Mouse (Mus musculus) yolk sac, embryonic 10.5 days (tissue): ENCODE measurements around the gene Slc7a1.
"Not testable (repeated sequence)": the region's sequence is repeated elsewhere in the genome, so short reads cannot be mapped to it uniquely, and the experiment has no call there.

Source experiments
- DNase-seq: peaks from one replicate; pipeline ENCODE4 v3.0.0-alpha.2; 2017; ENCODE audit warnings: low spot score

The Slc7a1 gene

DNA sequence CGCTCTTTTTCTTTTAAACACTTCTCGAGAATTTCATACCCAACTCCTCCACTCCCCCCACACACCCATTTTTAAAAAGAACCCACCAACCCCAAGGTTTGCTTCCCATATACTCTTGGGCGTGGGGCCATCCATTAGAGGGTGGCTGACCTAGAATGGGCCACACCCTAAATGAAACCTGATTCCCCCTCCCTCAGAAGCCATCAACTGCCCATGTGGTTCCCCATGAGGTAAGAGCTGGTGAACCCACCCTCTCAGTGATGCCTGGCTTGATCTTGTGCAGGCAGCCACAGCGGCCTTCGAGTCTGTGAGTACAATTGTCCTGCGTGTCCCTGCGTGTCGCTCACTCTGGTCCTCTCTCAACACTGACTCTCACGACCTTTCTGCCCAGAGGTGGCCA is 33.2 kb downstream of the Slc7a1 start:
- DNase-seq: no peak

DNA sequence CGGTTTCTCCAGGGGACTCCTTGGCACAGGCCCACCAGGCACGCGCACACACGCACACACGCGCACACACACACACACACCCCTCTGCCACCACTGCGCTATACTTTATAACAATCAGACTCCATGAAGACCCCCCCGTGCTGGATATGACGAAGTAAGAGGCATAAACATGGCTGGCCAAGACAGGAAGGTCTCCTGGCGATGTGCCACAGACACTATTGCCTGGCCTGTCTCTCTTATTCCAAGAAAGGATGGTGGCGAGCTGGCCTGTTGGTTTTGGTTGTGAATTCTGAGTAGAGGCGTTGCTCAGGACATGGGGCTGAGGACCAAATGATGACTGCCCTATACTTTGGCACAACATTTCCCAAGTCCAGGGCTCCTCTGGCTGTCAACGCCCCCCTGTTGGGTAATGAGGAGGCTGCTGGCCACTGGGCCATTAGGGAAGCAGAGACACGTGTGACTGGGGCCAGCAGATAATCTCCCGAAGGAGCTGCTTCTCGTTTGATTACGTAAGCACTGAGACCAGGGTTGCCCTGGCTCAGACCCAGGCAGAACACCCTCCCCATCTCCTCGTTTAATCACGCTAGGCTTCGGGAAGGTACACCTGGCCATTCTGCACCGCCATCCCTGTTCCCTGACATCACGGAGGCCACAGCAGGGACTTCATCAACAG is 36.1 kb downstream of the Slc7a1 start:
- DNase-seq: no peak

DNA sequence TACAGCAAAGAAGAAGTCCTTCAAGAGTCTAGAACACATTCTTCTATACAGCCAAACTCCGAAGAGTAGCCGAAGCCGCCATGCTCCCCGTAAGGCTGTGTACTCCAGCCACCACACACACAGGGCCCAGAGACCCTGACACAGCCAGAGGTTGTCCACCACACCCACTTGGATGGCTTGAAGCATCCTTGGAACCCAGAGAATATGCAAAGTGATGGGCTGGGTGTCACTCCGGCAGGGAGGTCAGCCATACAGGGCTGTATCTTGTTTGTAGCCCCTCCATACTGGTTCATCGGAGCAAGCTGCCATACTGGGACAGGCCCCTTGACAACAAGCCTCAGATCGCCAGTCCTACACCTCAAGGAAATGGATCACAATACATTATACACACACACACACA is 37.4 kb downstream of the Slc7a1 start:
- no peak for DNase-seq

DNA sequence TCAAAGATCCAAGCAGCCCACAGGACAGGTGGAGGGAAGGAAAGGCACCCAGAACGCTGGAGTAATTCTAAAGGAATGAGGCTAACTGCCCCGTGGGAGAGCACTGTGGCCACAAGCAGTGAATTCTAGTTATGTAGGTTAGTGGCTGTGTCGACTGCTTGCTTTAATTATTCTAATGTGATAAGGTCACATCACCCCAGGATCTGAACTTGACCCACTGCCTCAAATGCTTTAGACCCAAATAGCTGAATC is 38.0 kb downstream of the Slc7a1 start:
- DNase-seq: no peak

DNA sequence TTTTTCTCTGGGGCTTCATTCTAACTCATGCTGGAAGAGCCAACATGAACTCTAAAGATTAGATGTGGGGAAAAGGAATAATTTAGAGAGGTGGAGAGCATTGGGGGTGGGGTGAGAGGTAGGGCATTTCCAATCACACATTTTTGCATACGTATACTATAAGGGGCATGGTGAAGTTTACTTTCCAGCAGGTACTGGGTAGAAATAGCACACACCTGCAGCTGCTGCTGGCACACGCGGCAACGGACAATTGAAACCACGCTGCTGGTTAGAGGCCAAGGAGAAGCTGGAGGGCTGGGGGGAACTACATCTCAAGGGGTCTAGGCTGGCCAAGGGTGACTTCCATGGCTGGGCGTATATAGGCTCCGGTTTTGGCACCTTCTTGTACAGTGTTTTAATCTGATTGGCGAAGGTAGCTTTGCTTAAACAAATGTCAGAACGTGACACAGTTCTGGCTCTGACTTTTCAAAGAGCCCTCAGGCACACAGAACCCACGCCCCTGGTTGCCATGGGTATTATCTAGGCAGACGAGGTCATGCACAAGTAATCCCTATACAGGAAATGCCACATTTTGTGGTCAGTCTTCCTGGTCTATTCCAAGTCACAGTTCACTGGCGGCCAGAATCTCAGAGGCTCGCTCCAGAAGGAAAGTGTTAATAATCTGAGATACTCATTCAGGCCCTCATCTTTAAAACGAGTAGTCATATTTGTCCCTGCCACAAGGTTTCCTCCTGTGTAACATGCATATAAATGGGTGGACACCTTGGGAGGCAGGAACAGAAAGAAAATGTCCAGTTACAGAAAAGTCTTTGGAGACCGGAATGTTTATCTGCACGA is 38.6 kb downstream of the Slc7a1 start:
- DNase-seq: no peak

DNA sequence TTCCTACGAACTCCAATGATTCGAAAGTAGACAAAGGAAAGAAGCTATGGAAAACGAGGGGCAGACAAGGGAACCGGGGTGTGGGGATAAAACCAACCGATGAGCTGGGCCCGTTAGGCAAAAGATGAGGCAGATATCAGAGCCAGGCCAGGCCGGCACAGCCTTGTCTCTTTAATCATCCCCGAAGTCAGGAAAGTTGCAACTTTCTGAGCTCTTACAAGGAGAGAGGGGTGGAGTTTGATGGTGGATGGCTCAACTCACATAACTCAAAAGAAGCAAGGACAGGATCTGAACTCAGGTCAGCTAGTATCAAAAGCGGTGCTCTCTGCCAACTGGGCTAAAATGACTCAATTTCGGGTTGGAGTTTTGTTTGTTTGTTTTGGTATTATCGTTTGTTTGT is 40.6 kb downstream of the Slc7a1 start:
- DNase-seq: no peak

DNA sequence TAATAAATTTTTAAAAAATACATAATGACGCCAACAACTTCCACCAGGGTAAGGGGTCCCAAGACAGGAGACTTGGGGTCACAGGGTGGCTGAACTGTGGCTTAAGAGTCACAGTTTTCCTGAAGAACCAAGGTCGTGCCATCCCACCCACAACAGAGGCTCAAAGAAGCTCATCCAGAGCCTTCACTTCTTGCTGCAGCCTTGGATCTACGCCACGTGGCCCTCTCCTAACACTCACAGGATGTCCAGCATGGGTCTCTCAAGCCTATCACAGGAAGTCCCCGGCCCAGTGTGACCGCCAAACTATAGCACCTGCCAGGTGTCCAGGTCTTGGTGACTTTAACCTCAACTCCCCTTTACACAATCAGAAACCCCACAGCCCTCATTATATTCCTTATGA is 42.5 kb downstream of the Slc7a1 start:
- DNase-seq: no peak

DNA sequence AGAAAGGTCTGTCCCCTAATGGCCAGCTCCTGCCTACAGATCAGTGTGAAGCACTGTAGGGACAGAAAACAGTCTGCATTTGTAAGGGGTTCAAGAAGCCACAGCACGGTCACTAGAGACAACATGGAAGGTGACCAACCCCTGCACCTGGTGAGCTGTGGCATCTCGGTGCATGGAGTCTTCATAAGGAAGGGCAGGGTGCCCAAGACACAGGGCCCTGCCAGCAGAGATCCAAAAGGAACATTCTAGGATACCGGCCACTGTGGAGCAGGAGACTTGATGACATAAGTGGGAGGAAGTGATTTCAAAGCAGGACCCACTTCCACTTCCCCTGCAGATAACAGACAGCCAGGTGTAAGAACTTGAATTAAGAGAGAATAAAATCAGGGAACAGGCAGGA is 43.9 kb downstream of the Slc7a1 start:
- DNase-seq: no peak

DNA sequence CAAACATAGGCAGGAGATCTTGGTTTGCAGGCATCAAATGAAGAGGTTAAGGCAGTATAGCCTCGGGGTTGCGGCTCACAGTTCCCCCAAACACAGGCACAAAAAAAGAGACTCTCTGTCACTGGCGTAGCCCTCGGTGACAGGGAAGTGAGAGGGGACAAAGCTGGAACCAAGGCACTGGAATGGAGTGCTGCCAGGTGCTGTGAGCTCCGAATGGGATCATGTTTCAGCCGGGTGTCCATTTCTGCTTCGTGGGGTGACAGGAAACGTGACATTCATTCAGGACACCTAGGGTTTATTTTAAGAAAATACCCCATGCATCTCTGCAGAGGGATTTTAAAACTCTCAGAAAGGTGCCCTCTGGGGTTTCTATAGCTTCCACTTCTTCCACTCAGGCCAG is 45.2 kb downstream of the Slc7a1 start:
- no peak for DNase-seq

DNA sequence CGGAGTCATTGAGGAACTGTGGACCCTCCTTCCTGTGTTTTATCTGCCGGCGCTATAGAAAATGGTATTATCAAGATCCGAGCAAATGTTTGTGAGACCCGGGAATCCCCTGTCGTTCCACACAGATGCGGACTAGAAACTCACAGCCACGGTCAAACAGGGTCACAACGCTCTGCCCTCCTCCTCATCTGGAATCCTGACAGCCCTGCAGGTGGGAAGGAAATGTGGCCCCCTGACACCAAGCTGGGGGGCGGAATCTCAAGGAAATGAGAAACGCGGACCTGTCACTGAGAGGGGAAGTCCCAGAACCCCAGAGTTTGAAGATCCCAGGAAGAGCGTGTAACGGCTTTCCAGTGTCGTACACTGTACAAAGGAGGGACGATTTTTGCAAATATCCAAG is 46.3 kb downstream of the Slc7a1 start:
- DNase-seq: no peak

DNA sequence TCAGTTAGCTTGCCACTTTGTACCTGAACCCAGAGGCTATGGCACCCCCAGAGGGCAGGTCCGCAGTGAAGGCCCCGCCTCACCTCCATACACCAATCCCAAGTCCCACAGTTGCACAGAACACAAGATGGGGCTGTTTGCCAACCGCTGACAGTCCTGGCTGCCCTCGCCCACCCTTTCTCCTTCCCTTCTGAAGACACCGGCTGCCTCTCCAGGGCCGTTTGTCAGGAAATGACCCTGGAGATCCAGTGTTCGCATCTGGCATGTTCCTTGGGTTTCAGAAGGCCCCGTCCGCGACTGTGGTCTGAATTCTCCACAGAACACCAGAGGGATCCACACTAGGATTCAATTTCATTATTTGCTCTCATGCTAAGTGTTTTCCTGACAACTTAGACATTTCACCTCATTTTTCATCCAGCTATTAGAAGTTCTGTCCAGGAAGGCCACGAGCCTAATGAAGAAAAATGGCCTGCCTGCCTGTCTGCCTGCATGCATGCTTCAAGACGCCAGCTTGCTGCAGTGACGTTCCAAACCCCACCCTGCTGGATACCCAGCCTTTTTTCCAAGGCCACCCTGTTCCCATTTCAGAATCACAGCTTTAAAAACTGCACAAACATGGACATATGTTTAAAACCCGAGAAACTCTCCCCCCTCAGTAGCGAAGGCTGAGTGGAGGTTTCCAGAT is 50.2 kb downstream of the Slc7a1 start:
- DNase-seq: no peak

DNA sequence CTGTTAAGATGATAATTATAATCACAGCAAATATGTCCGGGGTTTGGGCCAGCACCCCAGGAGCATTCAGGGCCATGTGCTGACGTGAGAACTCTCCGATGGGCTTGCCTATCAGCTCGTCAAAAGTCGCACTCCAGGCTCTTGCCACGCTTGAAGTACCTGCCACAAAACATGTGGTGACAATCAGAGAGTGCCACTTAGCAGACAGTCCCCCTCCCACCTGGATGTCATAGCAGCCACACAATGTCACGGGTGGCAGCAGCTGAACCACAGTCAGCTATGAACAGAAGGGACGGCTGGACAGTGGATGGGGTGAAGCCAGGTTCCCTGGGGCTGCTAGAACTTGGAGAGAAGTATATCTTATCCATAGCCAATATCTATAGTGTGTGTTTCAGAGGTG is 51.6 kb downstream of the Slc7a1 start:
- no peak for DNase-seq

DNA sequence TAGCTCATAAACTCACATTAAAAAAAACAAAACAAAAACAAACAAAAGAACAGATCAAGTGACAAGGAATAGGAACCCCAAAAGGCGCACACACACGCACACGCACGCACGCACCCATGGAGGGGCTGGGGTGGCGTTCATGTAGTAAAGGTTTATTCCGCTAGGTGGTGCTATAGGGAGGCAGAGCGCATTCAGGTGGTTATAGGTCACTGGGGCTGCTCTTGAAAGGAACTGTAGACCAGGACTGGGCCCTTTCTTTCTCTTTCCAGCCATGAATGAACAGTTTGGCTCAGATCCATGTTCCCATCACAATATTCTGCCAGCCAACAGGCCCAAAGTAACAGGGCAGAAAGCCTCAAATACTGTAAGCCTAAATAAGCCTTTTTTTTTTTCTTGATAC is 53.2 kb downstream of the Slc7a1 start:
- no peak for DNase-seq

DNA sequence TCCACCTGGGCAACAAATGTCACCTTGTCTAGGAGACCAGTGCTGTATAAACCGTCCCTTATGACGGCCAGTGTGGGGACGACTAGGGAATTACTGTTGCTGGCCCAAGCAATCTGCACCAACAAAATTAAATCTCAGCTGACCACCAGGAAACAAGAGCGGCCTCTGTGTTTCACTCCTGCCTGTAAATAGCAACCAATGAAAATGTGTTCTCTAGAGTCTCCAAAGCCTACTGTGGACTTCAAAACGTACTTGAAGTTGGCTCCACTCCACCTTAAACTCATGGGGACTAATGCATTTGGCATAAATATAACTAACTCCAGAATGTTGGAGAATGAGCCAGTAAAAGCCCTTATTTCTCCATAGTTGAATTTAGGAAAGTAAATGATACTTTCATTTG is 55.3 kb downstream of the Slc7a1 start:
- DNase-seq: no peak

DNA sequence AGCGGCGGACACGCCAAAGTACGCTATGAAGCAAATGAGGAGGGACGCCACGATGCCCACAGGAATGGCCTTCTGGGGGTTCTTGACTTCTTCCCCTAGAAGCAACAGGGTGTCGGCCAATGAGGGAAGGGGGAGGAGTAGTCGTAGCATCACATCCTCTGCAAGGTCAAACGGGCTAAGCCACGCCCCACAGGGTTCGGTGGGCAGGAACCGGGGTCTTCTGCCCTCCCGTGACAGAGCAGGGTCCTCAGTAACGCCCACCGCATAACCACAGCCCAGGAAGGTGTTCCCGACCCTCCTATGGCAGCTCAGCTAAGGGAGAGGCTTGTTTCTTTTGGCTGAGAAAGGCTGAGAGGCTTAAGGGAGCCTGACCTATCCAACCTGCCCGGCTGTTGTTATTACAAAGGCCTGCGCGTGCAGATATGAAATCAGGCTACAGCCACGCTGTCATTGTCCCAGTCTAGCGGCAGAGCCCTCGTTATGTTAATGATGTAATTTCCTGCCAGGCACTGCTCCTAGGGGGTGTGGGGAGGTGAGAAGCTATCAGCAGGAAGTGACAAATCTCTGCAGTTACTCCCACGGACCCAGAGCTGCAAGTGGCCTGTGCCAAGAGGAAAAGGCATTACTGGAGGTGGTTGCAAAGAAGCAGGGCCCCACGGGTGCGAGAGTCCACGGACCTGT is 57.5 kb downstream of the Slc7a1 start:
- DNase-seq: peak; percentile 36

DNA sequence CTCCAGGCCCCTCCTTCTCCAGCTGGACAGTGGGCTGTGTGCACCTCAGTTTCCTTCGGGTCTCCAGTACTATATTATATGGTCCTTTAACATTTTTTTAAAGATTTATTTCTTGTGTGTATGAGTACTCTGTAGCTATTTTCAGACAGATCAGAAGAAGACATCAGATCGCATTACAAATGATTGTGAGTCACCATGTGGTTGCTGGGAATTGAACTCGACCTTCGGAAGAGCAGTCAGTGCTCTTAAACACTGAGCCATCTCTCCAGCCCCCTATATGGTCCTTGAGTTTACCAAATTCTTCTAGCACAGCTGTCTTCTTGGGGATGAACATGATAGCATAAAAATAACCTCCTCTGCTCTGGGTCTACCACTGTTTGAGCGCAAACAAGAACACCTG is 60.6 kb downstream of the Slc7a1 start:
- DNase-seq: no peak

DNA sequence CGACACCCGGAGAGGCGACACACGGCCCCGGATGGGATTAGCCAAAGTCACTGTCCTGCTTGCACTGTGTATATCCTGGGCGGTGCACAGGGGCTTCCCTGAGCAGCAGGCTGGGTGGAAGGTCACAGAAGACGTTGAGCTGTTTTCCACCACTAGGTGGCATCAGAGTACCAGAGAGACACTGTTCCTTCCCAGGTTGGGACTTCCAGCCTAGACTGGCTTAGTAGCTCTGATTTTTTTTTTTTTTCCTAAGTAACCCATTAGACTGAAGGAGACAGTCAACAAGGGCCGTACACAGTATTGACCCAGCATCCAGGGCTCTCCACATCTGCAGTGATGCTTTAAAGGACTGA is 67.1 kb downstream of the Slc7a1 start:
- peak; percentile 48 for DNase-seq

DNA sequence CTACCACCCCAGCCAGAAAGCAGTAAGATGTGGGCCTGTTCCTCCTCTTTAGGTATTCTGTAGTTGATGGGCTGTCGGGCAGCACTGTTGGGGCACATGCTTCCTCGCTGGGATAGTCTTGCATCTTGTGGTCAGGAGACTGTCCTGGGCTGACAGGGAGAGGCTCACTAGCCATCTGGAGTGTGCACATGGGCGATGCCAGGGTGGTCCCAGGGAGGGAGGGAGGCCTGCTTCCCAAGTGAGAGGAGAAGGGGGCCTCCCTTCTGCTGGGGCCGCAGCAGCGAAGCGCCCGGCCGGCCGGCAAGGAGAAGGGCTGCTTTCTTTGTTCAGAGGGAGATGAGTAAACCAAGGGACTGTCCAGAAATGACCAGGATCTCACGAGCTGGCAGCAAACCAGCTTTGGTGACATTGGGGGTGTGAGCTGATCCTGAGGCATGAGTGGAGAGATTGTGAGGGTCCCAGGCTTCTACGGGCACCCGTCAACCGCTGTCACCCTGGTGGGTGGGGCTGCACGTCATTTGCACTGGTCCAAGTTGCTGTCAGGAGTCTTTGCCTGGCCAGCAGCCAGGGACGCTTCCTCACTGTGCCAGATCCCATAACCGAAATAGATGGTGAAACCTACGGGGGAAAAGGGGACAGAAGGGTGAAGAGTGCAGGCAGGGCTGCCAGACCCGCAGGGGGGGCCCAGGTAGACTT is 67.6 kb downstream of the Slc7a1 start:
- DNase-seq: no peak

DNA sequence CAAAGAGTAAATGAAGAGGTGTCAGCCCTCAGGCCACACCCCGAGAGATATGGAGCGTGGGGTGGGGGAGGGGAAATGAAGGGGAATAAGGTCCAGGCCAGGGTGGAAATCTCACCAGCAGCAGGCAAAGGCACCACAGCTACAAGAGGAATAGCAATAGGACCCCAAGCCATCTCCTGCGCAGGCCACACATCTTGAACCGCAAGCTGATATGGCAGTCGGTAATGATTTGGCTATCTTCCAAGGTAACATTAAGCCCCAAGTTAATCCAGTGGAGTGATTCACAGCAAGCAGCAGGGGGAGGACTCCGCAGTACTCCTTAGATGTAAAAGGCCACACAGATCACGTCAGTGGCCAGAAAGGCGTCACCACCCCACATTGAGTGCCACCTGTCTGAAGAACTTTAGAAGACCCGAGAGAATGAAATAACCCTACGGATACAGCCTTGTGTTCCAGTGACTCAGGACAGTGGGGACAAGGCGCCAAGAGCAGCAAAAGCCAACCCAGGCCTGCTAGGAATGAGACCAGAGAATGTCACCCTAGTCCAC is 68.4 kb downstream of the Slc7a1 start:
- no peak for DNase-seq

DNA sequence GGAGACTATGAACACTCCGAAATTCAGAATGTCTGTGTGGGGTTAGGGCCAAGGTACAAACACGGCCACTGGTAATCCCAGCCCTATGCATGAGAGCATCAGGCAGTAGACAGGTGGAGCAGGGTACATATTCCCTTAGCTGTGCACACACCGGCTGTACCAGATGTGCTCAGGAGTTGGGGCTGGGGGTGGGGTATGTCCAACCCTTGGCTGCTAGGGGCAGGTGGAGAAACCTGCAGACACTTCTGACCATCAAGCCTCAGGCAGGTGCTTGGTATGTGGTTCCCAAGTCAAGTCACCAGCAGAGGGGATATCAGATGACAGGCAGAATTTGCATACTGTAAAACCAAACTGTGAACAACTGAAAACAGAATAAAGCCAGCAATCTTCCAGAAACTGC is 70.7 kb downstream of the Slc7a1 start:
- DNase-seq: no peak

DNA sequence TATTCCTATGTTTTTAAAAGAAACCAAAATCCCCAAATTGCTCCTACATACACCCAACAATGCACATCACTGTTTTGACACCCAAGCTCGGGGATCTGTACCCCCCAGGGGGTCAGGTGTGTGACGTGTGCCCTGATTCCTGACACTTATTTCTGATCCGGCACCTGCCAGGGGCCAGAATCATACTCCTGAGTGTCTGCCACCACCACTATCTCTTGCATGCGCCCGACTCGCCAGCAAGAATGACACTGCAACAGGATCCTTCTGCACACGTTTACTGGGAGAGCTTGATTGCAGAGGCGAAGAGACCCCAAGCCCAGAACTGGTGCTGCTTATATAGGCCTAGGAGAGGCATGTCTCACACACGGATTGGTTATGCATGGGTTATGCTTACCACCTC is 73.4 kb downstream of the Slc7a1 start:
- DNase-seq: not testable (repeated sequence)

DNA sequence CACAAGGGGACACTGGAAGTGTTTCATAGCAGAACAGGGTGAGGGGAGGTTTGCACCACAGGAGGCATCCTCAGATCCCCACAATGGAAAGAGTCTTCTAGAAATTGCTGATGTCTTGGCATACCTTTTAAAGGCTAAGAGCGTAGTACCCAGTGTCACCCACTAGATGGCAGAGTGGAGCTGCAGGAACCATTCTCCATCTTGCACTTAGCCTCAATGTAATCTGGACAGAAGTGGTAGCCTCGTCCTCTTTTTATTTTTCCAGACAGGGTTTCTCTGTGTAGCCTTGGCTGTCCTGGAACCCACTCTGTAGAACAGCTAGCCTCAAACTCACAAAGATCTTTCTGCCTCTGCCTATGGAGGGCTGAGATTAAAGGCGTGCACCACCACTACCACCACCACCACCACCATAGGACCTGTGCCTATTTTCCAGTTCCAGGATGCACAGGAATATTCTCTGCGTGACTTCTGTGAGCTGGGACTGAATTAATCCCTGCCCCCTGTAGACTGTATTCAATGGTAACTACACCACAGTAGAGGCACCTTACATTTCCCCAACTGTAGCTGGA is 74.3 kb downstream of the Slc7a1 start:
- no peak for DNase-seq
